Mouse (Mus musculus) lung, embryonic 14.5 days (tissue): ENCODE results near the gene Rnf180. TPM values are rescaled to one million over a fixed set of nuclear protein-coding genes. Genes with fewer than 3 reads are reported as not detected.

Experiments used
- ATAC-seq: fragments of 200-750 bp; cut with Nextera tagmentation; 2 replicates; pipeline ENCODE4 v1.8.0; 2017; ENCODE audit warnings: mild to moderate bottlenecking, moderate TSS enrichment, moderate library complexity; ENCODE audit not compliant: insufficient read depth
- DNase-seq: peaks from one replicate; pipeline ENCODE4 v3.0.0-alpha.2; 2015
- H3K27ac ChIP-seq: fragments of 300-500 bp; sonication (generic); 2 replicates; pipeline ENCODE4 v1.5.1; 2014; ENCODE audit warnings: low read depth, mild to moderate bottlenecking, moderate library complexity
- H3K27me3 ChIP-seq: fragments of 300-500 bp; sonication (generic); 2 replicates; pipeline ENCODE4 v1.6.1; 2014; ENCODE audit warnings: low read length, control low read depth; ENCODE audit not compliant: insufficient read depth
- H3K36me3 ChIP-seq: fragments of 300-500 bp; sonication (generic); 2 replicates; pipeline ENCODE4 v1.6.1; 2014; ENCODE audit warnings: control low read depth; ENCODE audit not compliant: insufficient read depth
- H3K4me1 ChIP-seq: fragments of 300-500 bp; sonication (generic); 2 replicates; pipeline ENCODE4 v1.6.1; 2014; ENCODE audit warnings: antibody characterized with exemption, control low read depth; ENCODE audit not compliant: insufficient read depth
- H3K4me2 ChIP-seq: fragments of 300-500 bp; sonication (generic); 2 replicates; pipeline ENCODE4 v1.6.1; 2014; ENCODE audit warnings: mild to moderate bottlenecking
- H3K4me3 ChIP-seq: fragments of 300-500 bp; sonication (generic); 2 replicates; pipeline ENCODE4 v1.5.1; 2014; ENCODE audit warnings: low read depth, low read length
- H3K9ac ChIP-seq: fragments of 300-500 bp; sonication (generic); 2 replicates; pipeline ENCODE4 v1.6.1; 2014
- H3K9me3 ChIP-seq: fragments of 300-500 bp; sonication (generic); 2 replicates; pipeline ENCODE4 v1.6.1; 2016; ENCODE audit warnings: low read depth, low read length, control low read depth
- CTCF ChIP-seq: IDR thresholded peaks from 2 replicates; pipeline ENCODE4 v1.5.1; 2016; ENCODE audit warnings: antibody characterized with exemption, low read depth
- WGBS: fragments of 180-500 bp; shearing (Covaris S2); extraction: QIAGEN DNeasy Blood & Tissue Kit; methylation state at CpG from one replicate; pipeline ENCODE4 v1.1.7; 2014; 5-methylcytosine and 5-hydroxymethylcytosine counted together
- polyA plus RNA-seq: library from polyadenylated mRNA; unstranded; fragments of >200 nt; fragmentation: Nextera tagmentation; extraction: Ambion mirVana; gene quantifications from 2 replicates; pipeline ENCODE4 v1.2.1, GENCODE M21; 2014

Rnf180 gene
- polyA plus RNA-seq, 1 experiment from 2014 or later: 4.1 TPM

GRCm38 (mm10) chr13:105180781-105181180 is 113.8 kb downstream of the Rnf180 start:
- 81% methylated on average over 5 of the region's 5 CpGs for WGBS
- no peak for TF ChIP-seq CTCF
- no peaks in the 10 kb centered on the region for H3K27me3 ChIP-seq

GRCm38 (mm10) chr13:105165441-105165840 is 129.2 kb downstream of the Rnf180 start:
- ATAC-seq: peak; percentile 60; the same call in 1 of the 2 replicates
- TF ChIP-seq CTCF: no peak

More at GRCm38 (mm10) chr13:105180781-105181180, 113.8 kb downstream of the Rnf180 start:
- no peak overlapping the region for H3K27ac ChIP-seq
- H3K9me3 ChIP-seq: no peaks in the 10 kb centered on the region
- H3K36me3 ChIP-seq: no peaks in the 10 kb centered on the region
- H3K4me1 ChIP-seq: no peaks in the 10 kb centered on the region
- ATAC-seq (no peak), DNase-seq (no peak)
- no peak overlapping the region for H3K9ac ChIP-seq
- H3K4me3 ChIP-seq: no peak overlapping the region
- H3K4me2 ChIP-seq: no peak overlapping the region

GRCm38 (mm10) chr13:105153955-105154354 is 140.7 kb downstream of the Rnf180 start:
- Histone ChIP-seq H3K4me1 (no peaks in the 10 kb centered on the region), H3K4me3 (no peak overlapping the region), H3K9ac (no peak overlapping the region), H3K27ac (no peak overlapping the region), H3K9me3 (no peaks in the 10 kb centered on the region), H3K4me2 (no peak overlapping the region), H3K36me3 (no peaks in the 10 kb centered on the region), H3K27me3 (no peaks in the 10 kb centered on the region)
- 58% methylated on average over 4 of the region's 4 CpGs for WGBS
- ATAC-seq (no peak), DNase-seq (peak; percentile 42)
- peak; percentile 53 for TF ChIP-seq CTCF

More at GRCm38 (mm10) chr13:105165441-105165840, 129.2 kb downstream of the Rnf180 start:
- H3K36me3 ChIP-seq: no peaks in the 10 kb centered on the region
- no peaks in the 10 kb centered on the region for H3K9me3 ChIP-seq
- DNase-seq: peak; percentile 47
- H3K4me2 ChIP-seq: no peak overlapping the region
- H3K9ac ChIP-seq: no peak overlapping the region
- 49% methylated on average over 6 of the region's 6 CpGs for WGBS
- H3K27ac ChIP-seq: no peak overlapping the region
- H3K27me3 ChIP-seq: no peaks in the 10 kb centered on the region
- H3K4me3 ChIP-seq: no peak overlapping the region
- H3K4me1 ChIP-seq: no peaks in the 10 kb centered on the region

- Histone ChIP-seq H3K27ac (no peak overlapping the region), H3K4me3 (no peak overlapping the region), H3K4me2 (no peak overlapping the region), H3K9ac (no peak overlapping the region), H3K36me3 (no peaks in the 10 kb centered on the region), H3K27me3 (no peaks in the 10 kb centered on the region), H3K4me1 (no peaks in the 10 kb centered on the region), H3K9me3 (no peaks in the 10 kb centered on the region)
- no peak for TF ChIP-seq CTCF
- ATAC-seq (no peak), DNase-seq (peak; percentile 41)
- 67% methylated on average over 3 of the region's 3 CpGs for WGBS
These were observed 144.6 kb downstream of the Rnf180 start for GRCm38 (mm10) chr13:105150006-105150405.

GRCm38 (mm10) chr13:105147795-105148418 is 146.7 kb downstream of the Rnf180 start:
- DNase-seq (peak; percentile 31), ATAC-seq (0 out of 2 replicates have a peak, but pooled peaks have one; percentile 44)
- no peak overlapping the region for H3K27ac ChIP-seq
- H3K36me3 ChIP-seq: no peaks in the 10 kb centered on the region
- no peaks in the 10 kb centered on the region for H3K27me3 ChIP-seq
- H3K4me1 ChIP-seq: no peaks in the 10 kb centered on the region
- H3K4me3 ChIP-seq: no peak overlapping the region
- no peak for TF ChIP-seq CTCF
- no peak overlapping the region for H3K4me2 ChIP-seq
- no peaks in the 10 kb centered on the region for H3K9me3 ChIP-seq
- 61% methylated on average over 4 of the region's 4 CpGs for WGBS
- H3K9ac ChIP-seq: no peak overlapping the region

- Histone ChIP-seq H3K27me3 (no peaks in the 10 kb centered on the region), H3K4me1 (no peaks in the 10 kb centered on the region), H3K36me3 (no peaks in the 10 kb centered on the region), H3K27ac (no peak overlapping the region), H3K9me3 (no peaks in the 10 kb centered on the region), H3K9ac (no peak overlapping the region), H3K4me2 (no peak overlapping the region), H3K4me3 (no peak overlapping the region)
- DNase-seq: peak; percentile 54
- peak; percentile 71 for ATAC-seq
- WGBS: 18% methylated on average over 1 of the region's 1 CpGs
- no peak for TF ChIP-seq CTCF
These were observed 147.8 kb downstream of the Rnf180 start for GRCm38 (mm10) chr13:105146827-105147226.

- H3K36me3 ChIP-seq: no peaks in the 10 kb centered on the region
- H3K27me3 ChIP-seq: no peaks in the 10 kb centered on the region
- no peak for DNase-seq
- WGBS: 48% methylated on average over 4 of the region's 4 CpGs
- H3K27ac ChIP-seq: no peak overlapping the region
- H3K4me1 ChIP-seq: no peaks in the 10 kb centered on the region
- no peak for TF ChIP-seq CTCF
- H3K9ac ChIP-seq: no peak overlapping the region
- no peak overlapping the region for H3K4me3 ChIP-seq
- no peak for ATAC-seq
- H3K9me3 ChIP-seq: no peaks in the 10 kb centered on the region
- H3K4me2 ChIP-seq: no peak overlapping the region
These were observed 154.7 kb downstream of the Rnf180 start for GRCm38 (mm10) chr13:105139881-105140280.
